10 mouse cellular contexts compared by ENCODE assay signal in genomic region chr13:97244712-97245105, GRCm38 (mm10). TPM values are rescaled to one million over a fixed set of nuclear protein-coding genes. Genes with fewer than 3 reads are reported as not detected.
DNase-seq lines count a peak whose midpoint lies in the region; ATAC-seq and TF ChIP-seq lines count a peak whose summit lies in the region.
"Had no signal": no experiment of that assay in that cellular context is flagged by ENCODE, and none has a peak within 500 bp of the region (broad histone marks: within the 10 kb centered on the region; RNA-seq: fewer than 3 reads in every experiment).

No protein-coding gene starts in this region.

- no peak for ATAC-seq in hindbrain, embryonic 16.5 days
- no peak for ATAC-seq in neural tube, embryonic 15.5 days (ENCODE audit: low FRiP score)

- H3K27ac ChIP-seq in left cerebral cortex, adult 2 months: peak overlapping the region; percentile 99
- no peak overlapping the region for H3K27ac ChIP-seq in embryonic fibroblast, embryonic 13.5 days (ENCODE audit: insufficient read depth, low read length)
- H3K27ac ChIP-seq in hindbrain, embryonic 16.5 days (ENCODE audit: low read depth, low read length): peak overlapping the region; percentile 32; the same call in 1 of the 2 replicates
- peak overlapping the region; percentile 98; the same call in 1 of the 2 replicates for H3K27ac ChIP-seq in neural tube, embryonic 15.5 days (replicated peaks)

- no peaks in the 10 kb centered on the region for H3K27me3 ChIP-seq in hindbrain, embryonic 16.5 days (replicated peaks; ENCODE audit: control insufficient read depth, insufficient read depth, low read length)
- H3K27me3 ChIP-seq in neural tube, embryonic 15.5 days (replicated peaks): no peaks in the 10 kb centered on the region

- TF ChIP-seq CTCF in left cerebral cortex, adult 2 months (IDR thresholded peaks at IDR 0.05): no peak
- TF ChIP-seq CTCF in embryonic fibroblast, embryonic 13.5 days (IDR thresholded peaks at IDR 0.05; ENCODE audit: borderline replicate concordance, insufficient read depth, low read length): no peak

- H3K36me3 ChIP-seq in hindbrain, embryonic 16.5 days (ENCODE audit: control insufficient read depth, insufficient read depth, low read length): peaks cover 11% of the 10 kb centered on the region
- peaks cover 24% of the 10 kb centered on the region for H3K36me3 ChIP-seq in neural tube, embryonic 15.5 days

- DNase-seq in left cerebral cortex, adult 2 months (ENCODE audit: extremely low spot score in 1 of 2, low spot score in 2 of 2): no peak
- DNase-seq in left cerebral cortex, adult 9 months (ENCODE audit: low spot score in 2 of 2): no peak
- DNase-seq in retina, postnatal 1 day: no peak
- no peak for DNase-seq in left cerebral cortex, postnatal 36 days (ENCODE audit: low spot score in 2 of 2)
- DNase-seq: kidney, postnatal 10 days; lung, adult 18-20 months; thymus, postnatal 4 days had no signal

- peak overlapping the region; percentile 92; the same call in 1 of the 2 replicates for H3K9ac ChIP-seq in hindbrain, embryonic 16.5 days (ENCODE audit: low read depth, low read length)
- peak overlapping the region; percentile 70 for H3K9ac ChIP-seq in neural tube, embryonic 15.5 days (replicated peaks)

- H3K4me2 ChIP-seq in hindbrain, embryonic 16.5 days (ENCODE audit: low read length): peak overlapping the region; percentile 91
- peak overlapping the region; percentile 92 for H3K4me2 ChIP-seq in neural tube, embryonic 15.5 days

- H3K4me3 ChIP-seq in left cerebral cortex, adult 2 months: peak overlapping the region; percentile 88
- 0 out of 2 replicates have a peak overlapping the region, but pooled peaks have one; percentile 48 for H3K4me3 ChIP-seq in embryonic fibroblast, embryonic 13.5 days (ENCODE audit: insufficient read depth, low read length)
- peak overlapping the region; percentile 90 for H3K4me3 ChIP-seq in hindbrain, embryonic 16.5 days (ENCODE audit: low read length)
- H3K4me3 ChIP-seq in neural tube, embryonic 15.5 days (replicated peaks): peak overlapping the region; percentile 92

- WGBS in hindbrain, embryonic 16.5 days: 36% methylated on average over 11 of the region's 11 CpGs
- WGBS in neural tube, embryonic 15.5 days: 36% methylated on average over 11 of the region's 11 CpGs

- no peak for TF ChIP-seq POLR2A in embryonic fibroblast, embryonic 13.5 days (IDR thresholded peaks at IDR 0.05; ENCODE audit: low read depth, low read length)

- intact Hi-C loops in left cerebral cortex, adult 2 months (cut with DNase I): loop anchor here (5.0 kb wide), 5 partner anchors 148 to 533 kb away; no protein-coding TSS in a partner anchor
- intact Hi-C loops in left cerebral cortex, postnatal 36 days (cut with DNase I): loop anchor here (5.0 kb wide), 6 partner anchors 148 to 523 kb away; no protein-coding TSS in a partner anchor

- no peaks in the 10 kb centered on the region for H3K9me3 ChIP-seq in hindbrain, embryonic 16.5 days (ENCODE audit: control insufficient read depth, low read length)
- no peaks in the 10 kb centered on the region for H3K9me3 ChIP-seq in neural tube, embryonic 15.5 days (replicated peaks)

- H3K4me1 ChIP-seq in embryonic fibroblast, embryonic 13.5 days (ENCODE audit: control insufficient read depth, insufficient read depth, low read length): peaks cover 22% of the 10 kb centered on the region
- H3K4me1 ChIP-seq in hindbrain, embryonic 16.5 days (ENCODE audit: control insufficient read depth, insufficient read depth, low read depth, low read length): peaks cover 59% of the 10 kb centered on the region
- H3K4me1 ChIP-seq in neural tube, embryonic 15.5 days: peaks cover 81% of the 10 kb centered on the region

RNA-seq across cellular contexts. Expression of gene Enc1, which starts 3.8 kb away (rescaled TPM):
- total RNA-seq in left cerebral cortex, adult 2 months (2021): 100 to 1,000 TPM; 653 to 683 TPM
- 58.2 and 59.1 TPM in 2 replicates for polyA plus RNA-seq in embryonic fibroblast, embryonic 13.5 days (2011; ENCODE audit: insufficient read length, low read depth, missing spikeins)
- 66.3 and 67.6 TPM in 2 replicates for polyA plus RNA-seq in hindbrain, embryonic 16.5 days (2015; fragmentation: Nextera tagmentation; extraction: Ambion mirVana)
- 65.8 and 79.2 TPM in 2 replicates for polyA plus RNA-seq in neural tube, embryonic 15.5 days (2015; fragmentation: Nextera tagmentation; extraction: Ambion mirVana)
- 100 to 1,000 TPM; 570 to 627 TPM for total RNA-seq in left cerebral cortex, postnatal 36 days (2021)

RNA-seq across cellular contexts. Expression of gene Hexb, which starts 46.6 kb away (rescaled TPM):
- total RNA-seq in left cerebral cortex, adult 2 months (2021): 100 to 1,000 TPM; 102 to 103 TPM
- polyA plus RNA-seq in embryonic fibroblast, embryonic 13.5 days (2011; ENCODE audit: insufficient read length, low read depth, missing spikeins): 68.2 and 81.3 TPM in 2 replicates
- polyA plus RNA-seq in hindbrain, embryonic 16.5 days (2015; fragmentation: Nextera tagmentation; extraction: Ambion mirVana): 54.1 and 58.5 TPM in 2 replicates
- 54.5 and 66.1 TPM in 2 replicates for polyA plus RNA-seq in neural tube, embryonic 15.5 days (2015; fragmentation: Nextera tagmentation; extraction: Ambion mirVana)
- 100 to 1,000 TPM; 111 to 119 TPM for total RNA-seq in left cerebral cortex, postnatal 36 days (2021)
